ENCODE assay signal across 8 mouse cellular contexts in genomic region chr9:95953658-95954057, GRCm38 (mm10). TPM values are rescaled to one million over a fixed set of nuclear protein-coding genes. Genes with fewer than 3 reads are reported as not detected.
A peak's percentile ranks its signal among the peaks of the same experiment; 100 is the strongest.
DNase-seq lines count a peak whose midpoint lies in the region; ATAC-seq and TF ChIP-seq lines count a peak whose summit lies in the region.
"Had no signal": no experiment of that assay in that cellular context is flagged by ENCODE, and none has a peak within 500 bp of the region (broad histone marks: within the 10 kb centered on the region; RNA-seq: fewer than 3 reads in every experiment).

No protein-coding gene starts in this region.

- no peak overlapping the region for H3K9ac ChIP-seq in kidney, postnatal 0 days (ENCODE audit: low read depth, low read length)
- no peak overlapping the region for H3K9ac ChIP-seq in MEL (ENCODE audit: control insufficient read depth, low read depth, low read length, poor library complexity, severe bottlenecking)
- no peak overlapping the region for H3K9ac ChIP-seq in forebrain, embryonic 13.5 days

- no peak for DNase-seq in kidney, postnatal 0 days (ENCODE audit: low spot score)
- no peak for DNase-seq in kidney, adult 2 months
- peak; percentile 16 for DNase-seq in MEL (ENCODE audit: low read depth, low spot score)
- no peak for DNase-seq in layer of hippocampus, postnatal 14 days (ENCODE audit: low spot score in 2 of 2)
- DNase-seq: kidney, adult 11 months had no signal

- 75% methylated on average over 4 of the region's 4 CpGs for WGBS in kidney, postnatal 0 days
- 69% methylated on average over 4 of the region's 4 CpGs for WGBS in kidney, adult 2 months
- WGBS in forebrain, embryonic 13.5 days = 81% methylated on average over 4 of the region's 4 CpGs
- 85% methylated on average over 2 of the region's 4 CpGs for WGBS in macrophage (ENCODE audit: missing documents)

- no peak for TF ChIP-seq EP300 in MEL (IDR thresholded peaks at IDR 0.05; ENCODE audit: low read depth in 1 of 2, low read length in 2 of 2)

- no peak for ATAC-seq in kidney, postnatal 0 days (replicated peaks; ENCODE audit: low FRiP score, low read depth)
- ATAC-seq in forebrain, embryonic 13.5 days = no peak
- no peak for ATAC-seq in megakaryocyte-erythroid progenitor cell, adult 5-6 weeks (replicated peaks; ENCODE audit: low FRiP score, low TSS enrichment, poor library complexity, severe bottlenecking)

- H3K79me2 ChIP-seq in MEL (ENCODE audit: control insufficient read depth, insufficient read depth, low read length, poor library complexity) = peaks cover 20% of the 10 kb centered on the region
- H3K79me2 ChIP-seq in macrophage (ENCODE audit: inconsistent target) = peaks cover 39% of the 10 kb centered on the region

- no peak for TF ChIP-seq POLR2A in kidney, adult 2 months (IDR thresholded peaks at IDR 0.05; ENCODE audit: low read depth, low read length)
- TF ChIP-seq POLR2A in MEL (IDR thresholded peaks at IDR 0.05; ENCODE audit: control insufficient read depth in 1 of 2, insufficient read depth in 1 of 2, low read depth in 1 of 2, low read length in 2 of 2, poor library complexity in 1 of 2) = no peak

- no peaks in the 10 kb centered on the region for H3K4me1 ChIP-seq in kidney, postnatal 0 days (replicated peaks; ENCODE audit: insufficient read depth, low read length)
- 0 out of 2 replicates have a peak, but pooled peaks cover 3% of the 10 kb centered on the region for H3K4me1 ChIP-seq in kidney, adult 2 months (ENCODE audit: control insufficient read depth, insufficient read depth, low read length)
- peaks cover 8 to 9% of the 10 kb centered on the region in 2 experiments for H3K4me1 ChIP-seq in MEL (ENCODE audit: control insufficient read depth in 1 of 2, insufficient read depth in 2 of 2, low read length in 2 of 2)
- H3K4me1 ChIP-seq in forebrain, embryonic 13.5 days = peaks cover 11% of the 10 kb centered on the region; the same call in 1 of the 2 replicates

- no peak for TF ChIP-seq RAD21 in MEL (IDR thresholded peaks at IDR 0.05; ENCODE audit: low read depth, low read length)

- no peaks in the 10 kb centered on the region for H3K9me3 ChIP-seq in kidney, postnatal 0 days (replicated peaks; ENCODE audit: low read length)
- H3K9me3 ChIP-seq in MEL (replicated peaks; ENCODE audit: insufficient read depth, low read length) = no peaks in the 10 kb centered on the region
- H3K9me3 ChIP-seq in forebrain, embryonic 13.5 days (replicated peaks) = no peaks in the 10 kb centered on the region

- H3K27me3 ChIP-seq in kidney, postnatal 0 days (ENCODE audit: insufficient read depth, low read length) = no peaks in the 10 kb centered on the region
- no peaks in the 10 kb centered on the region for H3K27me3 ChIP-seq in kidney, adult 2 months (replicated peaks; ENCODE audit: control insufficient read depth, insufficient read depth, low read length)
- H3K27me3 ChIP-seq in MEL (ENCODE audit: control insufficient read depth in 1 of 2, insufficient read depth in 2 of 2, low read length in 2 of 2) = no peaks in the 10 kb centered on the region
- H3K27me3 ChIP-seq in forebrain, embryonic 13.5 days = no peaks in the 10 kb centered on the region

- no peak for TF ChIP-seq CTCF in kidney, postnatal 0 days (IDR thresholded peaks at IDR 0.05; ENCODE audit: low read depth)
- no peak for TF ChIP-seq CTCF in kidney, adult 2 months (conservative IDR thresholded peaks at IDR 0.05; ENCODE audit: insufficient read depth, insufficient read length, low read depth, low read length)
- TF ChIP-seq CTCF in MEL (IDR thresholded peaks at IDR 0.05 in 2 of 3, conservative IDR thresholded peaks at IDR 0.05 in 1 of 3; ENCODE audit: control insufficient read depth in 1 of 3, insufficient read depth in 1 of 3, low read depth in 2 of 3, low read length in 3 of 3, poor library complexity in 1 of 3, severe bottlenecking in 1 of 3) = no peak

- no peaks in the 10 kb centered on the region for H3K36me3 ChIP-seq in kidney, postnatal 0 days (ENCODE audit: insufficient read depth, low read length)
- no peaks in the 10 kb centered on the region for H3K36me3 ChIP-seq in kidney, adult 2 months (ENCODE audit: control insufficient read depth, insufficient read depth, low read length)
- H3K36me3 ChIP-seq in MEL (ENCODE audit: control insufficient read depth in 1 of 2, insufficient read depth in 2 of 2, low read length in 2 of 2) (peaks cover 5 to 10% of the 10 kb centered on the region in 2 experiments), macrophage (ENCODE audit: inconsistent target) (no peaks in the 10 kb centered on the region)
- peaks cover 12% of the 10 kb centered on the region; the same call in 1 of the 2 replicates for H3K36me3 ChIP-seq in forebrain, embryonic 13.5 days (ENCODE audit: poor library complexity, severe bottlenecking)

- H3K4me3 ChIP-seq in kidney, postnatal 0 days (replicated peaks; ENCODE audit: low read depth, low read length) = no peak overlapping the region
- no peak overlapping the region for H3K4me3 ChIP-seq in kidney, adult 2 months (ENCODE audit: insufficient read depth, low read depth, low read length)
- H3K4me3 ChIP-seq in MEL (ENCODE audit: control insufficient read depth in 1 of 2, insufficient read depth in 1 of 2, low read depth in 2 of 2, low read length in 2 of 2) (peak overlapping the region in 1 of 2 experiments; percentile 88; a peak in 2 of 4 replicates), macrophage (ENCODE audit: inconsistent target) (peak overlapping the region; percentile 82)
- peak overlapping the region; percentile 79; the same call in 1 of the 2 replicates for H3K4me3 ChIP-seq in forebrain, embryonic 13.5 days

- H3K4me2 ChIP-seq in kidney, postnatal 0 days (ENCODE audit: low read length) = peak overlapping the region; percentile 71
- peak overlapping the region; percentile 73 for H3K4me2 ChIP-seq in forebrain, embryonic 13.5 days

- H3K27ac ChIP-seq in kidney, postnatal 0 days = no peak overlapping the region
- H3K27ac ChIP-seq in kidney, adult 2 months (ENCODE audit: insufficient read depth, low read depth, low read length) = no peak overlapping the region
- no peak overlapping the region for H3K27ac ChIP-seq in MEL (ENCODE audit: control insufficient read depth, low read depth, low read length)
- no peak overlapping the region for H3K27ac ChIP-seq in forebrain, embryonic 13.5 days
- H3K27ac ChIP-seq in macrophage = no peak overlapping the region

TF ChIP-seq in MEL, 35 proteins besides CTCF, POLR2A, EP300 and RAD21:
- TF ChIP-seq POLR2AphosphoS2 (IDR thresholded peaks at IDR 0.05; ENCODE audit: low read length) (no peak), MEF2A (IDR thresholded peaks at IDR 0.05; ENCODE audit: extremely low read depth, insufficient replicate concordance, low read depth, low read length, poor library complexity, severe bottlenecking) (no peak), MYB (IDR thresholded peaks at IDR 0.05; ENCODE audit: low read depth, low read length) (no peak), ELF1 (IDR thresholded peaks at IDR 0.05; ENCODE audit: low read depth, low read length) (no peak), CHD2 (IDR thresholded peaks at IDR 0.05; ENCODE audit: low read length) (no peak), HCFC1 (IDR thresholded peaks at IDR 0.05; ENCODE audit: low read depth, low read length) (no peak), SIN3A (IDR thresholded peaks at IDR 0.05; ENCODE audit: low read length) (no peak), ZNF384 (IDR thresholded peaks at IDR 0.05; ENCODE audit: low read depth, low read length) (no peak), RCOR1 (IDR thresholded peaks at IDR 0.05; ENCODE audit: low read depth, low read length) (no peak), POLR2AphosphoS5 (IDR thresholded peaks at IDR 0.05; ENCODE audit: borderline replicate concordance, low read depth, low read length) (no peak)

RNA-seq across cellular contexts. Expression of gene Xrn1, which starts 0.9 kb away (rescaled TPM):
- 9.9 and 11.3 TPM in 2 replicates for polyA plus RNA-seq in kidney, postnatal 0 days (2015; fragmentation: Nextera tagmentation; extraction: Ambion mirVana)
- polyA plus RNA-seq in kidney, adult 2 months (2012; rRNA removed) = 3.2 and 4.0 TPM in 2 replicates
- total RNA-seq in MEL (2012; rRNA removed) = 7.0 and 7.6 TPM in 2 replicates
- polyA plus RNA-seq in MEL (2012; ENCODE audit: insufficient read depth in 1 of 2, insufficient read length in 2 of 2, low read depth in 1 of 2, low replicate concordance in 2 of 2, missing spikeins in 1 of 2) (1 to 10 TPM in 1 of 2 experiments, not detected in 1; 8.3 TPM), macrophage (2018) (9.2 to 14.6 TPM (median 11.2 TPM) in 3 replicates)
- polyA plus RNA-seq in forebrain, embryonic 13.5 days (2015; fragmentation: Nextera tagmentation; extraction: Ambion mirVana) = 20.5 and 20.9 TPM in 2 replicates
- total RNA-seq in macrophage (2018; cell fraction: chromatin; rRNA removed) = 100 to 1,000 TPM; 102 to 624 (median 216) TPM
- total RNA-seq in macrophage (2018; cell fraction: cytosol; rRNA removed) = 10 to 100 TPM; 20.4 to 36.6 (median 25.0) TPM
- 100 to 1,000 TPM in 14 of 26 experiments, 10 to 100 TPM in 12; 49.8 to 348 (median 105) TPM for total RNA-seq in macrophage (2018; cell fraction: nucleus; rRNA removed)
- total RNA-seq in megakaryocyte-erythroid progenitor cell, adult 5-6 weeks (2014; fragmentation: Nextera tagmentation) = 39.2 and 46.4 TPM in 2 replicates
- 22.8 and 33.1 TPM in 2 replicates for total RNA-seq in megakaryocyte-erythroid progenitor cell, adult 5-6 weeks (2017)
- 10 to 100 TPM; 27.6 to 32.1 TPM for total RNA-seq in layer of hippocampus, postnatal 14 days (2021)

Comparison
In these comparisons a context has a peak if more than half of its experiments do, and no peak if none do; other contexts are left out.
1. H3K4me3 ChIP-seq: peak in forebrain, embryonic 13.5 days (single experiment) and macrophage (single experiment); none in kidney, postnatal 0 days (single experiment) and kidney, adult 2 months (single experiment).